Comparison of ENCODE assay signal across 10 mouse cellular contexts in genomic region chr10:27619658-27620057, GRCm38 (mm10). TPM values are rescaled to one million over a fixed set of nuclear protein-coding genes. Genes with fewer than 3 reads are reported as not detected.
DNase-seq lines count a peak whose midpoint lies in the region; ATAC-seq and TF ChIP-seq lines count a peak whose summit lies in the region.
"Had no signal": no experiment of that assay in that cellular context is flagged by ENCODE, and none has a peak within 500 bp of the region (broad histone marks: within the 10 kb centered on the region; RNA-seq: fewer than 3 reads in every experiment).

Lama2 (minus strand) TSS chr10:27619758.

- H3K4me3 ChIP-seq in kidney, embryonic 14.5 days (ENCODE audit: low read length) = no peak within 1 kb of the TSS
- no peak within 1 kb of the TSS for H3K4me3 ChIP-seq in neural tube, embryonic 13.5 days
- H3K4me3 ChIP-seq in heart, embryonic 13.5 days = no peak within 1 kb of the TSS
- no peak within 1 kb of the TSS for H3K4me3 ChIP-seq in stomach, postnatal 0 days (ENCODE audit: low read depth, low read length)

- H3K27ac ChIP-seq in kidney, embryonic 14.5 days (ENCODE audit: low read depth, low read length) = no peak within 1 kb of the TSS
- H3K27ac ChIP-seq in neural tube, embryonic 13.5 days (replicated peaks) = no peak within 1 kb of the TSS
- no peak within 1 kb of the TSS for H3K27ac ChIP-seq in heart, embryonic 13.5 days (replicated peaks)
- H3K27ac ChIP-seq in stomach, postnatal 0 days (replicated peaks) = no peak within 1 kb of the TSS

- TF ChIP-seq CTCF in stomach, postnatal 0 days (IDR thresholded peaks at IDR 0.05; ENCODE audit: low read depth) = no peak

- no peak for DNase-seq in kidney, postnatal 4 days
- DNase-seq in neural tube, embryonic 10.5 days (ENCODE audit: extremely low spot score, low spot score) = no peak
- no peak for DNase-seq in stomach, postnatal 0 days (ENCODE audit: low spot score)
- DNase-seq in right cerebral cortex, postnatal 4 days = no peak
- DNase-seq in cerebellum, postnatal 10 days = no peak
- DNase-seq: layer of hippocampus, postnatal 36 days had no signal

- no peaks in the 10 kb centered on the region for H3K27me3 ChIP-seq in kidney, embryonic 14.5 days (ENCODE audit: control insufficient read depth, insufficient read depth, low read length)
- no peaks in the 10 kb centered on the region for H3K27me3 ChIP-seq in neural tube, embryonic 13.5 days
- H3K27me3 ChIP-seq in heart, embryonic 13.5 days (replicated peaks) = no peaks in the 10 kb centered on the region
- H3K27me3 ChIP-seq in stomach, postnatal 0 days (ENCODE audit: control insufficient read depth, insufficient read depth, low read length) = no peaks in the 10 kb centered on the region

- H3K36me3 ChIP-seq in kidney, embryonic 14.5 days (ENCODE audit: control insufficient read depth, insufficient read depth, low read length) = no peaks in the 10 kb centered on the region
- no peaks in the 10 kb centered on the region for H3K36me3 ChIP-seq in neural tube, embryonic 13.5 days
- H3K36me3 ChIP-seq in heart, embryonic 13.5 days = no peaks in the 10 kb centered on the region
- no peaks in the 10 kb centered on the region for H3K36me3 ChIP-seq in stomach, postnatal 0 days (ENCODE audit: control insufficient read depth, insufficient read depth, low read length)

- no peak within 1 kb of the TSS for H3K4me2 ChIP-seq in kidney, embryonic 14.5 days (replicated peaks; ENCODE audit: low read depth, low read length)
- H3K4me2 ChIP-seq in neural tube, embryonic 13.5 days = no peak within 1 kb of the TSS
- H3K4me2 ChIP-seq in heart, embryonic 13.5 days = no peak within 1 kb of the TSS
- H3K4me2 ChIP-seq in stomach, postnatal 0 days (replicated peaks; ENCODE audit: low read depth) = no peak within 1 kb of the TSS
- H3K4me2 ChIP-seq: midbrain, embryonic 11.5 days had no signal

- no peaks in the 10 kb centered on the region for H3K9me3 ChIP-seq in kidney, embryonic 14.5 days (ENCODE audit: control insufficient read depth, low read length)
- H3K9me3 ChIP-seq in neural tube, embryonic 13.5 days = no peaks in the 10 kb centered on the region
- no peaks in the 10 kb centered on the region for H3K9me3 ChIP-seq in heart, embryonic 13.5 days
- no peaks in the 10 kb centered on the region for H3K9me3 ChIP-seq in stomach, postnatal 0 days (ENCODE audit: control insufficient read depth, low read length)

- no peak for TF ChIP-seq EP300 in stomach, postnatal 0 days (optimal IDR thresholded peaks at IDR 0.05)

- ATAC-seq in kidney, embryonic 14.5 days (ENCODE audit: low FRiP score, low TSS enrichment) = no peak
- no peak for ATAC-seq in neural tube, embryonic 13.5 days (ENCODE audit: low read depth)
- ATAC-seq in heart, embryonic 13.5 days (ENCODE audit: extremely low read depth, insufficient number of reproducible peaks, low FRiP score, low TSS enrichment) = no peak
- ATAC-seq in stomach, postnatal 0 days (ENCODE audit: low FRiP score, low TSS enrichment) = no peak

- 94% methylated on average over 3 of the region's 3 CpGs for WGBS in kidney, embryonic 14.5 days
- WGBS in neural tube, embryonic 13.5 days = 95% methylated on average over 3 of the region's 3 CpGs
- 91% methylated on average over 3 of the region's 3 CpGs for WGBS in heart, embryonic 13.5 days
- 92% methylated on average over 3 of the region's 3 CpGs for WGBS in stomach, postnatal 0 days

- H3K4me1 ChIP-seq in kidney, embryonic 14.5 days (ENCODE audit: control insufficient read depth, insufficient read depth, low read length) = no peaks in the 10 kb centered on the region
- H3K4me1 ChIP-seq in neural tube, embryonic 13.5 days (replicated peaks) = peaks cover 4% of the 10 kb centered on the region
- H3K4me1 ChIP-seq in heart, embryonic 13.5 days = peaks cover 28% of the 10 kb centered on the region
- H3K4me1 ChIP-seq in stomach, postnatal 0 days (replicated peaks; ENCODE audit: control insufficient read depth, insufficient read depth) = no peaks in the 10 kb centered on the region

- no peak within 1 kb of the TSS for H3K9ac ChIP-seq in kidney, embryonic 14.5 days (ENCODE audit: low read depth, low read length)
- no peak within 1 kb of the TSS for H3K9ac ChIP-seq in neural tube, embryonic 13.5 days
- H3K9ac ChIP-seq in heart, embryonic 13.5 days = no peak within 1 kb of the TSS
- H3K9ac ChIP-seq in stomach, postnatal 0 days (ENCODE audit: low read length) = no peak within 1 kb of the TSS

RNA-seq across cellular contexts. Expression of gene Lama2, which starts in this region (rescaled TPM):
- polyA plus RNA-seq in kidney, embryonic 14.5 days (2014; fragmentation: Nextera tagmentation; extraction: Ambion mirVana) = 14.9 and 18.1 TPM in 2 replicates
- polyA plus RNA-seq in neural tube, embryonic 13.5 days (2015; fragmentation: Nextera tagmentation; extraction: Ambion mirVana) = 9.1 and 10.5 TPM in 2 replicates
- 13.8 and 14.5 TPM in 2 replicates for polyA plus RNA-seq in heart, embryonic 13.5 days (2015; fragmentation: Nextera tagmentation; extraction: Ambion mirVana)
- 12.8 and 14.1 TPM in 2 replicates for polyA plus RNA-seq in stomach, postnatal 0 days (2015; fragmentation: Nextera tagmentation; extraction: Ambion mirVana)
